Mouse (Mus musculus): ENCODE data around the gene Atp6v0a4. TPM values are rescaled to one million over a fixed set of nuclear protein-coding genes. Genes with fewer than 3 reads are reported as not detected.

The Atp6v0a4 gene
- total RNA-seq, 2 experiments from 2014 or later, result 1.1 to 1.3 TPM

DNA sequence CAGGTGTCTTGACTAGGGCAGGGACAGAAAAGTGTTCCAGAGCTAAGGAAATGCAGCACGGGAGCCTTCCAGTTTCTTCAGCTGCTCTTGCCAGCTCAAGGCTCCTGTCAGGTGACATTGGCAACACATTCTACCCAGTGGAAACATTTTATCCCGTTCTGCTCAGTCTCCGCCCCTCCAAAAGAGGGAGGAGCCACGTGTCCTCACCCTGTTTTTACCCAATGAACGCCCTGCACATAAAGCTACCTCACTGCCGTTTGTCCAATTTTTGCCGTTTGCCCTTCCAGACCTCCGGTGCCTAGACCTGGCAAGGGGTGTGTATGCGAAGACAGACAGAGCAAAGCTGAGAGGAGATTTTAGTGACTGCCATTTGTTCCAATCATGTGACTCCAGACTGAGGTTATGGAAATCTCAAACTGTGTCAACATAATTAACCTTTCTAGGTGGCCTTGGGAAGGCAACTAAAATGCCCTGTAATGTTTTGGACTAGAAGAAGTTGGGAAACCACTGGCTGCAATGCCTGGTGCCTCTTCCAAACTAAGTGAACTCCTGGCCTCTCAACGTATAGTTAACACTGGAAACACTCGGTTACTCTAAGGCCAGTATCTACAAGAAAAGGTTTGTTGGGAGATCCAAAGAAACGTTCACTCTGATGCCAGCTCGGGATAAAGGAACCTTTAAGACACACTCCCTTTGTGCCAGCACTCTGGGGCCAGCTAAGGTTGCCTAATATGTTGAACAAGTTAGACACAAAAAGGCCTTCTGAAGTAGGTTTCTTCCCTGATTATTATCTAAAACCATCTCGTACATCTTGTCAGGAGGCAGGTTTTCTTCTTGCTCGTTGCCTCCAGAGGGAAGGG lies 68.7 kb downstream of the Atp6v0a4 start:
- TF ChIP-seq CTCF (conservative IDR thresholded peaks at IDR 0.05), result no peak

DNA sequence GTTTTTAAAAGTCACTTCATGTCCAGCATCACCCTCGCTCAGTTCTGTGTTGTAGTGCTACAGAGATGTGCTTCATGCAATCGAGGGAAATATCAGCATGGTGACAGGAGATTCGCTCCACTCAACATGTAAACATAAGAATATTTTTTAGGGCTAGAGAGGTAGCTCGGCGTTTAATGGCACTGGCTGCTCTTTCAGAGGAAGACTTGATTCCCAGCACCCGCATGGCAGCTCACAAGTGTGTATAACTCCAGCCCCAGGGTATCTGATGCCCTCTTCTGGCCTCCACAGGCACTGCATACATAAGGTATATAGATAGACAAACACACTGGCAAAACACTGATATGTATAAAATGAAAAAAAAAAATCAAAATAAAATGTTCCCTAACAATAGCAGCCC lies 74.8 kb downstream of the Atp6v0a4 start:
- H3K4me3 ChIP-seq, result no peak overlapping the region
- no peak overlapping the region for H3K27ac ChIP-seq
- peak; percentile 33 for TF ChIP-seq CTCF (conservative IDR thresholded peaks at IDR 0.05)
- no peak for DNase-seq (ENCODE audit: low spot score in 2 of 2)

More for the DNA sequence above, 68.7 kb downstream of the Atp6v0a4 start:
- no peak for DNase-seq (ENCODE audit: low spot score in 2 of 2)
- Histone ChIP-seq H3K4me3 (no peak overlapping the region), H3K27ac (no peak overlapping the region)

DNA sequence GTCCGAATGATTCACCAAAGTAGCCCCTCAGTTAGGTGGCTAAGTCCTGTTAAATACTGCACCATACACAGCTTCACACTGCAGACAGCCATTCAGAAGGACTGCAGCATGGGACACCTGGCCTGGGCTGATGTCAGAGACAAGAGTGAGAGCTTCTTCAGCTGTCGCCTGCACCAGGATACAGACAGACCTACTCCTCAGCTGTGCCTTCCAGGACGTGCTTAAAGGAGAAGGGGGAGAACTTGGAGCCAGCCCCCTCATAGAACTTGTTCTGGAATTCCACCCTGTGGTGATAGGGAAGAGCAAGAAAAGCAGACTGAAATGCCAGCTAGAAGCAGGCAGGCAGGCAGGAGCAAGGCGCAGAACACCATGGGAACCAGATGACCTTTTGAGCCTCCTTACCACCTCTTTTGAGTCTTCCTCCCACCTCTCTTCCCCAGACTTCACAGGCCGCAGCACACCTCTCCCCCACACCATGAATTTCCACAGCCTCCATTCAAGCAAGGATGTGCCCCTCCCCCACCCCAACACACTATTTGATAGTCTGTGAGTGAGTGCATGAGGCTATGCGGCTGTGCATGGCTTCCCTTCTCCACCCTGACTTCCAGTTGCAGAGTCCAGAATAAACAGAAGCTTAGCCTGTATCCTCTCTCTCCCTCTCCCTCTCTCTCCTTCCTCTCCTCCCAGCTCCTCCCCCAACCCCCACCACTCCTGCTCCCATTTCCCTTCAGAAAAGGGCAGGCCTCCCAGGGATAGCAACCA lies 75.4 kb downstream of the Atp6v0a4 start:
- DNase-seq (ENCODE audit: low spot score in 2 of 2), result no peak
- H3K4me3 ChIP-seq, result no peak overlapping the region
- no peak for TF ChIP-seq CTCF (conservative IDR thresholded peaks at IDR 0.05)
- no peak overlapping the region for H3K27ac ChIP-seq

DNA sequence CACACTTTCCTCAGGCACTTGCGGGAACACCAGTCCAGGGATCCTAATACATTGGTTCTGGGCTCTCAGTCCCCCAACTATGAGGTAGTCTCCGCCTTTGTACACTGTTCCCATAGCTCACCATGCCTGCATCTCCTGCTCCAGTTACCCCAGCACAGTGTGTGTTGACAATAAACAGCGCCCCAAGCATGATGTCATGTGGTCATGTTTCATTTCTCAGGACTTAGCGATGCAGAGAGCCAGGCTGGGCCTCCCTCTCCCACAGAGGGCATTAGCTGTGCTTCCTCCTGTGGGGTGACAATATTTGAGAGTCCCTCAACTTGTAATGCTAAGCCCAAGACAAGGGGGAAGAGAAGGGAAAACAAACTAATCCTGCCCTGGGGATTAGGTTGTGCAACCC lies 76.4 kb downstream of the Atp6v0a4 start:
- no peak overlapping the region for H3K4me3 ChIP-seq
- no peak for DNase-seq (ENCODE audit: low spot score in 2 of 2)
- no peak overlapping the region for H3K27ac ChIP-seq
- TF ChIP-seq CTCF (conservative IDR thresholded peaks at IDR 0.05), result no peak

DNA sequence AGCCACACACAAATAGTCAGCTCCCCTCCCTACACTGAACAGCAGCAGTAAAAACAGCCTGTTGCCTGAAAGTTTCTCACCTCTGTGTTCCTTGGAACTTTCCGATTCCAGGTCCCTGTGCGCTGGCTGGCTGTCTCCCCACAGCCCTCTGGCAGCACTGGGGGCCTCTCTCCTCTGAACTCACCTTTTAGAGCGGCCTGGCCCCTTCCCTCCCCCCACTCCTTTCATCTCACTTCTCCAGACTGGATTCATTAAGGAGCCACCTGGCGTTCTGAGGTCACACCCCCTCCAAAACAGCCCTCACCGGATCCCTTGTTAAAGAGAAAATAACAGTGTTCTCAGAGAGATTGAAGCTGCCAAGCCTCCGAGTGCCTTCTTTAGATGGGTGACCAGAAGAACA lies 77.5 kb downstream of the Atp6v0a4 start, which contains the start of gene Svopl:
Gene Svopl (minus strand): TSS at position 159 of the 400 bp plus-strand sequence.
- no peak for TF ChIP-seq CTCF (conservative IDR thresholded peaks at IDR 0.05)
- no peak within 1 kb of the TSS for H3K4me3 ChIP-seq
- no peak for DNase-seq (ENCODE audit: low spot score in 2 of 2)
- H3K27ac ChIP-seq, result no peak within 1 kb of the TSS

DNA sequence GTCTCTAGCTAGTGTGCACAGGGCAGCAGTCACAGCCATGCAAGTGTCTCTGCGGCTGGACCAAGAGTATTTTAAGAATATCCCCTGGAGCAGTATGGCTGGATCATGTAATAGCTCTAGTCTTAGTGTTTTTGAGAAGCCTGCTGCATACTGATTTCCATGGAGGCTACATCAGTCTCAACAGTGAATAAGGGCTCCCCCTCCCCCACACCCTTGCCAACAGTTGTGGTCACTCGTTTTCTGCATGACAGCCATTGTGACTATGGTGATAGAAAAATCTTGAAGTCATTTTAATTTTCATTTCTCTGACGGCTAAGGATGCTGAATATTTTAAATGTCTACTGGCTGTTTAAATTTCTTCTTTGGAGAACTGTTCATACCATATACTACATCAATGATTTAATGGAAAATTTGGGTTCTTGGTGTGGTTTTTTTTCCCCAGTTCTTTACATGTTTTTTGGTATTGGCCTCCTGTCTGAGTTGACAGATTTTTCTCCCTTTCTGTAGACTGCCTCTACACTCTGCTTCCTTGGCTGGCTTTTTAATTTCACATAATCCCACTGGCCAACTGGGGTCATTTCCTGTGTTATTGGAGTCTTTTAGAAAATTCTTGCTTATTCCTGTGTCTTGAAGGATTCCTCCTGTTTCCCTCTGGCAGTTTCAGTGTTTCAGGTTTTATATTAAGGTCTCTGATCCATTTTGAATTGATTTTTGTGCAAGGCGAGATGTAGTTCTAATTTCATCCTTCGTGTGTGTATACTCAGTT lies 91.4 kb downstream of the Atp6v0a4 start:
- H3K27ac ChIP-seq, result no peak overlapping the region
- no peak for DNase-seq (ENCODE audit: low spot score in 2 of 2)
- no peak for TF ChIP-seq CTCF (conservative IDR thresholded peaks at IDR 0.05)

DNA sequence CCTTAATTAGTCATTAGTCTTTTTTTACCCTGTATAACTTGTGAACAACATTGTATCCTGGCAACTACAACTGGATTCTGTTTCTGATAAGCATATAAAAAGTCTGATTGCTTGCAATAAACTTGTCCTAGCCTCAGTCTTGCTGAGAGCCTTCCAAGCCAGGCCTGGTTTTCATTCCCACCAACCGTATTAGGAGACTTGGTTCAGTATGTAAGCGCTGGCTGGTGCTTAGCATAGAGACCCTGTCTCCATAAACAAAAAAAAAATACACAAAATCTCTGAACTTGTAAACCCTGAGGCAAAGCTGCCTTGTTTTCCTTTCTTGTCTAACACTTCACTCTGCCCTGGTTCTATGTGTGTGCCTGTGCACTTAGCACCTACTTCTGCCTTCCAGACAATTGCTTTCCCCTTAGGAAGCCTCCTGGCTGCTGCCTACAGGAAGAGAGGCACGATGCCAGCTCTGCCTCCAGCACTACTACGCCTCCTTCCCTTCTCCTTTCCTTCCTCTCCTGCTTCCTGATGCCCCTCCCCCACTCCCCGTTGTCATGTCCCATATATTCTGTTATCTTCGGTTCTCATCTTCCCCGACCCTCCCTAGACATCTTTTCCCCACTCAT lies 92.4 kb downstream of the Atp6v0a4 start:
- no peak overlapping the region for H3K4me3 ChIP-seq
- TF ChIP-seq CTCF (conservative IDR thresholded peaks at IDR 0.05), result no peak
- DNase-seq (ENCODE audit: low spot score in 2 of 2), result no peak
- H3K27ac ChIP-seq, result no peak overlapping the region

More for the DNA sequence above, 91.4 kb downstream of the Atp6v0a4 start:
- H3K4me3 ChIP-seq, result no peak overlapping the region

DNA sequence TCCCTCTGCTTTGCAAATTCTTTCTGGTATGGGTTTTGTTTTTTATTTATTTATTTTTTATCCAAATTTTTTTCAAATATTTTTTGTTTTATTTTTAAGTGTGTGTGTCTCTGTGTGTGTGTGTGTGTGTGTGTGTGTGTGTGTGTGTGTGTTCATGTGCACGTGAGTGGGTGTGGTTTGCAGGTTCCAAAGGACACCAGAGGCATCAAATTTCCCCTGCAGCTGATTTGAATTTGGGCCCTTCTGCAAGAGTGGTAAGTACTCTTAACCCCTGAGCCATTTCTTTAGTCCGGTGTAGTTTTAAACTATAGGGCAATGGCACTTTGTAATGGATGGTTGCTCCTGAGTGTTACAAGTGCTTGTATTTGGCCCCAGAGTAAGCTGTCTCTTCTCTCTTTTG lies 96.2 kb downstream of the Atp6v0a4 start:
- Histone ChIP-seq H3K4me3 (no peak overlapping the region), H3K27ac (no peak overlapping the region)
- no peak for TF ChIP-seq CTCF (conservative IDR thresholded peaks at IDR 0.05)
- DNase-seq (ENCODE audit: low spot score in 2 of 2), result no peak

DNA sequence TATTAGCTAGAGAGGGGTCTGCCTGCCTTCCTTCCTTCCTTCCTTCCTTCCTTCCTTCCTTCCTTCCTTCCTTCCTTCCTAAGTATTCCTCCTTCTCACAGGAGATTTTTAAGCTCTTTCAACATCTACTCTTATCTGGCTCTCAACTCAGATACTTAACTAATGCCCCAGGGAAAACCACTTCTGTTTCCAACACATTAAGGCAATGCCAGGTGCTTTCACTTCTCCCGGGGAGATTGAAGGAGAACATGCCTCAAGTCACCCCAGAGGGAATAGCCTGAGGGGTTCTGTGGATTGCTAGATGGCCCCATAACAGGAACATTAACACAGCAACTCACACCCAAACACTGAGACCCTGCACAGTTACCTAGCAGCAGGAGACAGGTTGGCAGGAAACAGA lies 96.6 kb downstream of the Atp6v0a4 start:
- DNase-seq (ENCODE audit: low spot score in 2 of 2), result no peak
- Histone ChIP-seq H3K27ac (no peak overlapping the region), H3K4me3 (no peak overlapping the region)
- TF ChIP-seq CTCF (conservative IDR thresholded peaks at IDR 0.05), result no peak

DNA sequence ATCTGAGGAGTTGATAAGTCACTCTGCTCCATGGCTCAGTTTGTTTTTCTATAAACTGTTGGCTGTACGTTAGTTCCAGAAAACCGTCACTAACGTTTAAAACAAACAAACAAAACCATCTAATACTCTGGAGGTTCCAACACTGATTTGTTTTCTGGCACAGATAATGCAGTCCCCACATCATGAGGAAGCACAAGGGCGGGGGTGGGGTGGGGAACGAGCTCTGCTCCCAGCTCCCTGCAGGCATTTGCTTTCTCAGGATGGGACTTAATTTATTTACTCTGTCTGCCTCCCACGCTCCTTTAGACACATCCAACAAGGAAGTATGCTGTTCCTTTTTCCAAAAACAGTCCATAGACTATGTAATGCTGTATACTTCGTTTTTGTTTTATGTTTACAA lies 101.1 kb downstream of the Atp6v0a4 start:
- no peak for DNase-seq (ENCODE audit: low spot score in 2 of 2)
- H3K27ac ChIP-seq, result no peak overlapping the region
- TF ChIP-seq CTCF (conservative IDR thresholded peaks at IDR 0.05), result no peak
- no peak overlapping the region for H3K4me3 ChIP-seq

DNA sequence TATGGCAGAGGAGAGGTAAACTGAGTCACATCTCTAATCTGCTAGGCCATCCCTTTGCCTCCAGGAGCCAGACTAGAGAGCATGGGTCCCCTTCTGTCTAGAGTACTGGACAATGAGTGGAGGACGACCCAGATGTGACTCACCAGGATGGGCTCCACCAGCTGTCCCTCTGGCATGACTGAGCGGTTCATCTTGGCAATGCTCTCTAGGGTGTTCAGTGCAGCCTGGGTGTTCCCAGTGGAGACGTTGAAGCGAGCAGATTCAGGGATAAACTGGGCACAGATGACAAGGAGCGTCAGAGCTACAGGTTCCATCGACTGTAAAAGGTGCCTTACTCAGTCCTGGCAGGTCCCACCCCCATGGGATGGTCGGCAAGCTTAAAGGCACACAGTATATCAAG lies 103.0 kb downstream of the Atp6v0a4 start:
- no peak for DNase-seq (ENCODE audit: low spot score in 2 of 2)
- no peak for TF ChIP-seq CTCF (conservative IDR thresholded peaks at IDR 0.05)
- Histone ChIP-seq H3K27ac (no peak overlapping the region), H3K4me3 (no peak overlapping the region)

DNA sequence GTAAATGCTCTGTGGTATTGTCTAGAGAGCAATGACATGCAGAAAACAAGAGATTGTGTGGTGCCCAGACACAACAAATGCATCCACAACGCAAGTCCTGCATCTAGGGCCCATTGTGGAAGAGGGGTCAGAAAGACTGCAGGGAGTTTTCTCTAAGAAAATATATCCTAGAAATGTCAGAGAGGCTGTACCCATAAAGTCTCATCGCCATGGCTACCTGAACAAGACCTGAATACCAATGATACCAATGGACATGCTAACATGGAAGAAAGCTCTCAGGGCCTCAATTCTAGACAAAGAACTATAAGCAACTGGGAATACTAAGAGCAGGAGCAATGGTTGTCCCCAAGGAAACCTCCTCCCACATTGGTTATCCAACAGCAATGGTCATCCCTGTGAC lies 111.6 kb downstream of the Atp6v0a4 start:
- TF ChIP-seq CTCF (conservative IDR thresholded peaks at IDR 0.05), result no peak
- Histone ChIP-seq H3K27ac (no peak overlapping the region), H3K4me3 (no peak overlapping the region)
- DNase-seq (ENCODE audit: low spot score in 2 of 2), result no peak
